Mouse (Mus musculus) heart, postnatal 36 days (tissue): Measurements from ENCODE around the gene Vmn2r109. TPM values are rescaled to one million over a fixed set of nuclear protein-coding genes. Genes with fewer than 3 reads are reported as not detected.
"Not testable (repeated sequence)": the region's sequence is repeated elsewhere in the genome, so short reads cannot be mapped to it uniquely, and the experiment has no call there.

Source experiments
- DNase-seq, 2 experiments: peaks; one replicate each; pipeline ENCODE4 v3.0.0; 2021 to 2022
- intact Hi-C: fragments of 180-260 bp; cut with DNase I; formaldehyde crosslinking; loops from one replicate; pipeline ENCODE4 v1.15.1; 2025
- total RNA-seq, 2 experiments: library from RNA; stranded (reverse); gene quantifications; 2 replicates each; pipeline ENCODE4 v1.2.3; 2021

The Vmn2r109 gene
- not detected for total RNA-seq

DNA sequence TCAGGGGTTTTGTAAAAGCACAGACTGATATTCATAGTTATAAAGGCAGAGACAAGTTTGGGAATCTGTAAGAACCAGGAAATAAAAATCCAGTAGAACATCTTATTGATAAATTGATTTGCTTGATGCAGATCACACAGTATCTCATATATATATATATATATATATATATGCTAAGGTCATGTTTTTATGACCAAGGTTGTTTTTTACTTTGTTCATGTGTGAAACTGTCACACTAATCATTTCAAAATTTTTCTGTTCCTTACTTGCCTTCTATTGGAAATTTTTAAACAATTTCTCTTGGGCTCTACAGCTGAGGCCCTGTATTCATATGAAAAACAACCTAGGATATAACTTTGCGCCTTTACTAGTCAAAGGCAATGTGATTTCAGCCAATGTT, at the start of gene Vmn2r109:
Gene Vmn2r109 (minus strand): TSS at position 101 of the 400 bp plus-strand sequence.
- DNase-seq: no peak
- intact Hi-C loops: no loop called here

DNA sequence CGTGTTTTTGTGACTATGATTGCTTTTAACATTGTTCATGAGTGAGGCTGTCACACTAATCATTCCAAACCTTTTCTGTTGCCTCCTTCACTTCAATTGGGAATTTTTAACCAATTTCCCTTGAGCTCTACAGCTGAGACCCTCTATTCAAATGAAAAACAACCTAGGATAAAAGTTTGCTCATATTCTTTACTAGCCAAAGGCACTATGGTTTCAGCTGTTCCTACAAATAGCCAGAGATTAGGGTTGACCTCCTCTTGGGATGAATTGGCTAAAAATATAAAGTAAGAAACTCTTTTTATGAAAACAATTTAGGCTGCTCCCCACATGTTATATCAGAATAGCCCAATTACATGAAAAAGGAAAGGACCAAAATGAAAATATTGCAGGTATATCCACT, 31.8 kb upstream of the Vmn2r109 start, which contains the start of gene Vmn2r110:
Gene Vmn2r110 (minus strand): TSS at position 101 of the 400 bp plus-strand sequence.
- DNase-seq: no peak
- intact Hi-C loops: no loop called here

DNA sequence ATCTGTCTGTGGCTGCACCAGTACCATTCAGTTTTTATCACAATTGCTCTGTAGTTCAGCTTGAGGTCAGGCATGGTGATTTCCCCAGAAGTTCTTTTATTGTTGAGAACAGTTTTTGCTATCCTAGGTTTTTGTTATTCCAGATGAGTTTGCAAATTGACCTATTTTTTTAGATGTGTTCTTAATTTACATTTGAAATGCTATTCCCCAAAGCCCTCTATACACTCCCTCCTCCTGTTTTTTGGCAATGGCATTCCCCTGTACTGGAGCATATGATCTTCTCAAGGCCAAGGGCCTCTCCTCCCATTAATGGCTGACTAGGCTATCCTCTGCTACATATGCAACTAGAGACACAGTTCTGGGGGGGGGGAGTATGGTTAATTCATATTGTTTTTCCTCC, 56.3 kb downstream of the Vmn2r109 start:
- intact Hi-C loops, DNase-seq: not testable (repeated sequence)

DNA sequence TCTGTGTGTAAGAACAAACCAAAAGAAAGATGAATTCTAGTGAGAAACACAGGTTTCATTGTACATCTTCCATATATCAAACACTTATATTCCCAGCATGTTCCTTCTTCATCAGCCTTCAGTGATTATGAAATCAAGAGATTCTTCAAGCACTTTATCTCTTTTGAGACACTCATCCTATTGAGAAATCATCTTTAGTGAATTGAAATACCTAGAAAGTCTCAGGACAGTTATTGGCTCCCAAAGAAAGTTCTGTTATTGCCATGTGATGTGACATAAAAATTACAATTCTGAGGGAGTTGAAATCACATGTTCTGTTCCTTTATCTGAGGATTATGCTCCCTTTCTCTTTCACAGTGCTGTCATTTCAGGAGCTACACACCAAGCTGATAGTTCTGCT, 66.7 kb downstream of the Vmn2r109 start, which contains the start of gene Vmn1r225:
Gene Vmn1r225 (plus strand): TSS at position 301 of the 400 bp plus-strand sequence.
- intact Hi-C loops: no loop called here
- no peak for DNase-seq

Other genes starting within 250 kb of the Vmn2r109 start
- not detected for gene Vmn2r107, start 219.5 kb downstream of the Vmn2r109 start, total RNA-seq
- gene Vmn1r224, start 150.6 kb downstream of the Vmn2r109 start, total RNA-seq: not detected
- gene Vmn2r108, start 83.4 kb downstream of the Vmn2r109 start, total RNA-seq: not detected
- not detected for gene Vmn1r225, start 66.6 kb downstream of the Vmn2r109 start, total RNA-seq
- not detected for gene Vmn2r110, start 31.7 kb upstream of the Vmn2r109 start, total RNA-seq
- not detected for gene Fpr-rs3, start 60.1 kb upstream of the Vmn2r109 start, total RNA-seq
- gene Vmn1r226, start 118.1 kb upstream of the Vmn2r109 start, total RNA-seq: not detected
- not detected for gene Vmn1r227, start 165.1 kb upstream of the Vmn2r109 start, total RNA-seq
- gene Vmn1r228, start 221.4 kb upstream of the Vmn2r109 start, total RNA-seq: not detected
- not detected for gene Vmn1r229, start 246.8 kb upstream of the Vmn2r109 start, total RNA-seq